Comparison of ENCODE assay signal across 20 mouse cellular contexts in genomic region chr9:14400392-14400791, GRCm38 (mm10).
"Had no signal": no experiment of that assay in that cellular context is flagged by ENCODE, and none has a peak within 500 bp of the region (broad histone marks: within the 10 kb centered on the region; RNA-seq: fewer than 3 reads in every experiment).

No protein-coding gene starts in this region.

- H3K9ac ChIP-seq: limb, embryonic 12.5 days; limb, embryonic 15.5 days; lung, embryonic 14.5 days; midbrain, embryonic 12.5 days; midbrain, embryonic 15.5 days; neural tube, embryonic 12.5 days; neural tube, embryonic 15.5 days; stomach, embryonic 15.5 days had no signal

- H3K4me1 ChIP-seq: limb, embryonic 12.5 days; limb, embryonic 15.5 days; midbrain, embryonic 12.5 days; midbrain, embryonic 15.5 days; neural tube, embryonic 12.5 days; neural tube, embryonic 15.5 days; stomach, embryonic 15.5 days had no signal

- ATAC-seq: intestine, postnatal 0 days; lung, postnatal 0 days; midbrain, embryonic 15.5 days had no signal

- DNase-seq: kidney, adult 2 months; kidney, postnatal 25 days; layer of hippocampus, adult 9-11 months; lung, embryonic 14.5 days; lung, postnatal 36 days; right cerebral cortex, adult 18-20 months; right cerebral cortex, postnatal 25 days; spleen, adult 18-20 months; thymus, postnatal 25 days had no signal

- H3K9me3 ChIP-seq: limb, embryonic 12.5 days; limb, embryonic 15.5 days; midbrain, embryonic 12.5 days; midbrain, embryonic 15.5 days; neural tube, embryonic 12.5 days; neural tube, embryonic 15.5 days; stomach, embryonic 15.5 days had no signal

- H3K4me3 ChIP-seq: layer of hippocampus, adult 2 months; limb, embryonic 12.5 days; limb, embryonic 15.5 days; midbrain, embryonic 12.5 days; midbrain, embryonic 15.5 days; neural tube, embryonic 12.5 days; neural tube, embryonic 15.5 days; stomach, embryonic 15.5 days had no signal

- H3K4me2 ChIP-seq: limb, embryonic 12.5 days; limb, embryonic 15.5 days; lung, embryonic 14.5 days; midbrain, embryonic 12.5 days; midbrain, embryonic 15.5 days; neural tube, embryonic 12.5 days; neural tube, embryonic 15.5 days; stomach, embryonic 15.5 days had no signal

- H3K27ac ChIP-seq: kidney, postnatal 0 days; layer of hippocampus, adult 2 months; limb, embryonic 12.5 days; limb, embryonic 15.5 days; midbrain, embryonic 12.5 days; midbrain, embryonic 15.5 days; neural tube, embryonic 12.5 days; neural tube, embryonic 15.5 days; stomach, embryonic 15.5 days had no signal

- H3K27me3 ChIP-seq: limb, embryonic 12.5 days; limb, embryonic 15.5 days; midbrain, embryonic 12.5 days; midbrain, embryonic 15.5 days; neural tube, embryonic 12.5 days; neural tube, embryonic 15.5 days; stomach, embryonic 15.5 days had no signal

- H3K36me3 ChIP-seq: limb, embryonic 12.5 days; limb, embryonic 15.5 days; midbrain, embryonic 12.5 days; midbrain, embryonic 15.5 days; neural tube, embryonic 12.5 days; neural tube, embryonic 15.5 days; stomach, embryonic 15.5 days had no signal
